In the genomic region with DNA sequence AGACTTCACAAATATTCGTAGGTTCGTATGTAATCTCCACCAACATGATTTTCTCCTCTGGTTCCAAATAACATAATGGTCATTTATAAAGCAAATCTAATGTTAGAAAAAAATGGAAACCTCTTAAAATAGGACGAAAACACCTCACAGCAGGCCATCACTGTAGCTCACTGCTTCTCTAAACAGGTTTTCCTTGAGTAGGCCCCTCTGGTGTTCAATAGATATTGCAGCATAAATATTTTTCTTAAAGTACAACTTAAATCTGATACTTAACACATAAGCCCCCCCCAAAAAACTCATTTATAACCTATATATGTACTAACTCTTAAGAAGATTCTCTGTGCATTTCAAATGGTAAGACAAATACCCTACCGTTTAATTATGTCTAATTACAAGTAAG, we compare ENCODE assay signal across 8 mouse cellular contexts. TPM values are rescaled to one million over a fixed set of nuclear protein-coding genes. Genes with fewer than 3 reads are reported as not detected.
DNase-seq lines count a peak whose midpoint lies in the region; ATAC-seq and TF ChIP-seq lines count a peak whose summit lies in the region.

No protein-coding gene starts in this region.

- no peak overlapping the region for H3K27ac ChIP-seq in cerebellum, adult 2 months (ENCODE audit: insufficient read depth, low read length)
- no peak overlapping the region for H3K27ac ChIP-seq in limb, embryonic 11.5 days (replicated peaks; ENCODE audit: low read depth, low read length)
- no peak overlapping the region for H3K27ac ChIP-seq in stomach, embryonic 14.5 days (ENCODE audit: low read length)

- no peaks in the 10 kb centered on the region for H3K27me3 ChIP-seq in cerebellum, adult 2 months (ENCODE audit: control insufficient read depth, insufficient read depth, low read length)
- H3K27me3 ChIP-seq in megakaryocyte, embryonic 14.5 days (replicated peaks): no peaks in the 10 kb centered on the region
- no peaks in the 10 kb centered on the region for H3K27me3 ChIP-seq in limb, embryonic 11.5 days (ENCODE audit: control insufficient read depth, insufficient read depth, low read length)
- H3K27me3 ChIP-seq in stomach, embryonic 14.5 days (ENCODE audit: control insufficient read depth, insufficient read depth, low read length): no peaks in the 10 kb centered on the region

- no peak for DNase-seq in cerebellum, adult 2 months
- no peak for DNase-seq in limb, embryonic 11.5 days (ENCODE audit: low spot score)
- no peak for DNase-seq in adrenal gland, adult 2 months
- DNase-seq in layer of hippocampus, adult 9-10 months (ENCODE audit: low spot score): no peak

- H3K4me1 ChIP-seq in cerebellum, adult 2 months (ENCODE audit: control insufficient read depth, insufficient read depth, low read length): no peaks in the 10 kb centered on the region
- H3K4me1 ChIP-seq in megakaryocyte, embryonic 14.5 days: peaks cover 64% of the 10 kb centered on the region
- peaks cover 16% of the 10 kb centered on the region for H3K4me1 ChIP-seq in limb, embryonic 11.5 days (ENCODE audit: control insufficient read depth, insufficient read depth, low read length)
- peaks cover 28% of the 10 kb centered on the region for H3K4me1 ChIP-seq in stomach, embryonic 14.5 days (ENCODE audit: control insufficient read depth, insufficient read depth, low read length)

- peak overlapping the region; percentile 73 for H3K4me3 ChIP-seq in cerebellum, adult 2 months (replicated peaks; ENCODE audit: insufficient read depth, low read depth, low read length)
- H3K4me3 ChIP-seq in megakaryocyte, embryonic 14.5 days (replicated peaks): peak overlapping the region; percentile 99
- H3K4me3 ChIP-seq in limb, embryonic 11.5 days (ENCODE audit: low read depth, low read length): peak overlapping the region; percentile 98
- H3K4me3 ChIP-seq in stomach, embryonic 14.5 days (ENCODE audit: low read depth, low read length): peak overlapping the region; percentile 66

- peak overlapping the region; percentile 99; the same call in 1 of the 2 replicates for H3K9ac ChIP-seq in limb, embryonic 11.5 days (ENCODE audit: low read length)
- H3K9ac ChIP-seq in stomach, embryonic 14.5 days (replicated peaks; ENCODE audit: low read depth, low read length): peak overlapping the region; percentile 93

- WGBS in cerebellum, adult 2 months: 19% methylated on average over 4 of the region's 4 CpGs
- 22% methylated on average over 4 of the region's 4 CpGs for WGBS in limb, embryonic 11.5 days
- 9% methylated on average over 4 of the region's 4 CpGs for WGBS in stomach, embryonic 14.5 days

- H3K36me3 ChIP-seq in megakaryocyte, embryonic 14.5 days (replicated peaks; ENCODE audit: low read length): no peaks in the 10 kb centered on the region
- no peaks in the 10 kb centered on the region for H3K36me3 ChIP-seq in limb, embryonic 11.5 days (ENCODE audit: control insufficient read depth, insufficient read depth, low read length)
- H3K36me3 ChIP-seq in stomach, embryonic 14.5 days (ENCODE audit: control insufficient read depth, insufficient read depth, low read length): no peaks in the 10 kb centered on the region

- no peak for TF ChIP-seq POLR2A in cerebellum, adult 2 months (IDR thresholded peaks at IDR 0.05; ENCODE audit: borderline replicate concordance, insufficient read depth, low read length)

- H3K4me2 ChIP-seq in limb, embryonic 11.5 days (ENCODE audit: low read depth, severe bottlenecking): peak overlapping the region; percentile 62
- H3K4me2 ChIP-seq in stomach, embryonic 14.5 days (replicated peaks; ENCODE audit: low read depth, low read length): peak overlapping the region; percentile 78

- TF ChIP-seq CTCF in cerebellum, adult 2 months (IDR thresholded peaks at IDR 0.05; ENCODE audit: borderline replicate concordance, insufficient read depth, low read depth, low read length): no peak

- no peaks in the 10 kb centered on the region for H3K9me3 ChIP-seq in megakaryocyte, embryonic 14.5 days
- no peaks in the 10 kb centered on the region for H3K9me3 ChIP-seq in limb, embryonic 11.5 days (ENCODE audit: control insufficient read depth, low read length)
- H3K9me3 ChIP-seq in stomach, embryonic 14.5 days (ENCODE audit: control insufficient read depth, low read depth, low read length): no peaks in the 10 kb centered on the region

- ATAC-seq in cerebellum, adult (ENCODE audit: insufficient number of reproducible peaks, low FRiP score, low TSS enrichment): no peak
- no peak for ATAC-seq in megakaryocyte, adult 5-6 weeks (ENCODE audit: poor library complexity, severe bottlenecking)
- ATAC-seq in limb, embryonic 11.5 days (ENCODE audit: insufficient number of reproducible peaks, low FRiP score, low TSS enrichment, low read depth): no peak
- ATAC-seq in stomach, embryonic 14.5 days (ENCODE audit: insufficient number of reproducible peaks, insufficient read depth, low FRiP score, low read depth): no peak

RNA-seq across cellular contexts. Expression of a gene that starts 1.8 kb away (rescaled TPM):
- polyA plus RNA-seq in cerebellum, adult 2 months (2012; rRNA removed): 37.2 and 38.2 TPM in 2 replicates
- polyA plus RNA-seq in megakaryocyte, embryonic 14.5 days (2012; ENCODE audit: insufficient read depth, low replicate concordance): 14.7 and 37.2 TPM in 2 replicates
- 75.4 and 78.1 TPM in 2 replicates for total RNA-seq in megakaryocyte, adult 5-6 weeks (2015)
- total RNA-seq in megakaryocyte, adult 5-6 weeks (2017): 54.8 and 61.1 TPM in 2 replicates
- polyA plus RNA-seq in limb, embryonic 11.5 days (2014; fragmentation: Nextera tagmentation; extraction: Ambion mirVana): 109 and 112 TPM in 2 replicates
- polyA plus RNA-seq in stomach, embryonic 14.5 days (2014; fragmentation: Nextera tagmentation; extraction: Ambion mirVana): 94.0 and 111 TPM in 2 replicates
- total RNA-seq in adrenal gland, adult 2 months (2021): 100 to 1,000 TPM; 106 to 136 TPM
- polyA plus RNA-seq in adrenal gland, adult 2 months (2012; rRNA removed): 91.1 and 95.7 TPM in 2 replicates
